Mouse (Mus musculus) liver, adult 2 months (tissue): ENCODE measurements around the gene Scn4a. TPM values are rescaled to one million over a fixed set of nuclear protein-coding genes. Genes with fewer than 3 reads are reported as not detected.
"Not testable (repeated sequence)": the region's sequence is repeated elsewhere in the genome, so short reads cannot be mapped to it uniquely, and the experiment has no call there.

Experiments
- DNase-seq: peaks from one replicate; pipeline ENCODE4 v3.0.0-alpha.2; 2011; ENCODE audit warnings: low read depth, low spot score; ENCODE audit errors: extremely low read depth
- H3K27ac ChIP-seq: fragments of 200-500 bp; replicated peaks from 2 replicates; pipeline ENCODE4 v1.5.1; 2012; ENCODE audit warnings: low read depth, mild to moderate bottlenecking, control low read depth, inconsistent platforms, low read length; ENCODE audit not compliant: insufficient read depth
- H3K27me3 ChIP-seq: fragments of 200-500 bp; 2 replicates; pipeline ENCODE4 v1.6.1; 2012; ENCODE audit warnings: mild to moderate bottlenecking, moderate library complexity, low read length, inconsistent platforms; ENCODE audit not compliant: control insufficient read depth, insufficient read depth
- H3K36me3 ChIP-seq: fragments of 200-500 bp; 2 replicates; pipeline ENCODE4 v1.6.1; 2012; ENCODE audit warnings: low read length, inconsistent platforms; ENCODE audit not compliant: control insufficient read depth, insufficient read depth
- H3K4me1 ChIP-seq: fragments of 200-500 bp; 2 replicates; pipeline ENCODE4 v1.6.1; 2011; ENCODE audit warnings: low read length; ENCODE audit not compliant: control insufficient read depth, insufficient read depth
- H3K4me3 ChIP-seq: fragments of 200-500 bp; 2 replicates; pipeline ENCODE4 v1.5.1; 2011; ENCODE audit warnings: low read depth, mild to moderate bottlenecking, control low read depth, low read length, moderate library complexity; ENCODE audit not compliant: insufficient read depth
- H3K79me2 ChIP-seq: fragments of 200-500 bp; 2 replicates; pipeline ENCODE4 v1.6.1; 2012; ENCODE audit warnings: inconsistent platforms, mild to moderate bottlenecking, low read length, moderate library complexity; ENCODE audit not compliant: control insufficient read depth, insufficient read depth
- H3K9ac ChIP-seq: fragments of 200-500 bp; 2 replicates; pipeline ENCODE4 v1.6.1; 2012; ENCODE audit warnings: low read depth, mild to moderate bottlenecking, control low read depth, inconsistent platforms, low read length
- CTCF ChIP-seq: fragments of 200-500 bp; IDR thresholded peaks from 2 replicates; pipeline ENCODE4 v1.5.1; 2011; ENCODE audit warnings: low read depth, low read length, control low read depth
- POLR2A ChIP-seq: fragments of 200-500 bp; IDR thresholded peaks from 2 replicates; pipeline ENCODE4 v1.6.1; 2011; ENCODE audit warnings: low read length, control low read depth; ENCODE audit not compliant: insufficient read depth; ENCODE audit errors: extremely low read depth
- WGBS: fragments of 180-500 bp; shearing (Covaris S2); methylation state at CpG from one replicate; pipeline ENCODE4 v1.1.7; 2018; 5-methylcytosine and 5-hydroxymethylcytosine counted together
- polyA plus RNA-seq: library from polyadenylated mRNA; depleted of rRNA; stranded (reverse); fragments of >200 nt; gene quantifications from 2 replicates; pipeline ENCODE4 v1.2.3, GENCODE M21; 2012; rRNA removed
- total RNA-seq: library from RNA; depleted of rRNA; stranded (reverse); fragments of >200 nt; gene quantifications from 2 replicates; pipeline ENCODE4 v1.2.3, GENCODE M21; 2014; rRNA removed

The Scn4a gene
- total RNA-seq, result 0.09 and 0.13 TPM in 2 replicates
- polyA plus RNA-seq, result 0.02 TPM in 2 replicates

- H3K36me3 ChIP-seq, result no peaks in the 10 kb centered on the region
- no peak within 1 kb of the TSS for H3K4me3 ChIP-seq
Measured at GRCm38 (mm10) chr11:106353188-106353587, at the start of gene Scn4a. Gene Scn4a (minus strand): TSS chr11:106353288.

GRCm38 (mm10) chr11:106398481-106398880, 45.4 kb upstream of the Scn4a start:
- Histone ChIP-seq H3K27ac (no peak overlapping the region), H3K79me2 (no peaks in the 10 kb centered on the region), H3K27me3 (no peaks in the 10 kb centered on the region), H3K9ac (no peak overlapping the region), H3K36me3 (peaks cover 78% of the 10 kb centered on the region), H3K4me3 (no peak overlapping the region), H3K4me1 (peaks cover 5% of the 10 kb centered on the region; the same call in 1 of the 2 replicates)
- no peak for TF ChIP-seq POLR2A
- TF ChIP-seq CTCF, result no peak
- DNase-seq, result no peak
- 95% methylated on average over 8 of the region's 8 CpGs for WGBS

More at GRCm38 (mm10) chr11:106353188-106353587, at the start of gene Scn4a:
- TF ChIP-seq CTCF (no peak), POLR2A (no peak)
- WGBS, result 90% methylated on average over 12 of the region's 12 CpGs
- no peak for DNase-seq
- Histone ChIP-seq H3K9ac (no peak within 1 kb of the TSS), H3K27me3 (no peaks in the 10 kb centered on the region), H3K27ac (no peak within 1 kb of the TSS), H3K4me1 (no peaks in the 10 kb centered on the region), H3K79me2 (no peaks in the 10 kb centered on the region)

GRCm38 (mm10) chr11:106397656-106398055, 44.6 kb upstream of the Scn4a start:
- 93% methylated on average over 3 of the region's 3 CpGs for WGBS
- H3K79me2 ChIP-seq, result no peaks in the 10 kb centered on the region
- no peaks in the 10 kb centered on the region for H3K27me3 ChIP-seq
- TF ChIP-seq CTCF (peak; percentile 45), POLR2A (no peak)
- H3K27ac ChIP-seq, result no peak overlapping the region
- DNase-seq, result no peak
- no peak overlapping the region for H3K9ac ChIP-seq
- peaks cover 11% of the 10 kb centered on the region for H3K4me1 ChIP-seq
- no peak overlapping the region for H3K4me3 ChIP-seq
- H3K36me3 ChIP-seq, result peaks cover 70% of the 10 kb centered on the region

- H3K9ac ChIP-seq, H3K27ac ChIP-seq, H3K27me3 ChIP-seq, H3K4me3 ChIP-seq, DNase-seq, H3K79me2 ChIP-seq: not testable (repeated sequence)
- Histone ChIP-seq H3K36me3 (peaks cover 39% of the 10 kb centered on the region), H3K4me1 (peaks cover 14% of the 10 kb centered on the region)
- WGBS, result 82% methylated on average over 2 of the region's 2 CpGs
Measured at GRCm38 (mm10) chr11:106394055-106394454, 41.0 kb upstream of the Scn4a start.

GRCm38 (mm10) chr11:106393331-106393616, 40.2 kb upstream of the Scn4a start:
- peaks cover 14% of the 10 kb centered on the region for H3K4me1 ChIP-seq
- H3K79me2 ChIP-seq, result no peaks in the 10 kb centered on the region
- DNase-seq, result peak; percentile 55
- H3K4me3 ChIP-seq, result no peak overlapping the region
- H3K27ac ChIP-seq, result peak overlapping the region; percentile 67
- H3K27me3 ChIP-seq, result no peaks in the 10 kb centered on the region
- no peak overlapping the region for H3K9ac ChIP-seq
- TF ChIP-seq CTCF, result no peak
- no peak for TF ChIP-seq POLR2A
- 12% methylated on average over 4 of the region's 4 CpGs for WGBS
- peaks cover 32% of the 10 kb centered on the region for H3K36me3 ChIP-seq

- peak; percentile 39 for TF ChIP-seq CTCF
- TF ChIP-seq POLR2A, result no peak
- peak overlapping the region; percentile 67 for H3K27ac ChIP-seq
- DNase-seq, result peak; percentile 92
- H3K9ac ChIP-seq, result no peak overlapping the region
- peaks cover 27% of the 10 kb centered on the region for H3K36me3 ChIP-seq
- WGBS, result 16% methylated on average over 7 of the region's 7 CpGs
- peaks cover 14% of the 10 kb centered on the region for H3K4me1 ChIP-seq
- no peak overlapping the region for H3K4me3 ChIP-seq
- H3K79me2 ChIP-seq, result no peaks in the 10 kb centered on the region
- H3K27me3 ChIP-seq, result no peaks in the 10 kb centered on the region
Measured at GRCm38 (mm10) chr11:106392597-106393330, 39.7 kb upstream of the Scn4a start.
